Mouse (Mus musculus) midbrain, postnatal 0 days (tissue): ENCODE data around the gene Cd163l1. TPM values are rescaled to one million over a fixed set of nuclear protein-coding genes. Genes with fewer than 3 reads are reported as not detected.

Experiments used
- ATAC-seq: fragments of 200-750 bp; cut with Nextera tagmentation; 2 replicates; pipeline ENCODE4 v1.8.0; 2017; ENCODE audit warnings: moderate number of reproducible peaks, mild to moderate bottlenecking, moderate TSS enrichment, moderate library complexity; ENCODE audit not compliant: low FRiP score
- DNase-seq: peaks from one replicate; pipeline ENCODE4 v3.0.0-alpha.2; 2015; ENCODE audit warnings: low spot score
- H3K27ac ChIP-seq: fragments of 300-500 bp; sonication (generic); 2 replicates; pipeline ENCODE4 v1.5.1; 2014; ENCODE audit warnings: low read depth, mild to moderate bottlenecking, low read length, mixed read lengths
- H3K27me3 ChIP-seq: fragments of 300-500 bp; sonication (generic); 2 replicates; pipeline ENCODE4 v1.6.1; 2014; ENCODE audit warnings: low read length, control low read depth, mixed read lengths; ENCODE audit not compliant: insufficient read depth
- H3K36me3 ChIP-seq: fragments of 300-500 bp; sonication (generic); 2 replicates; pipeline ENCODE4 v1.6.1; 2014; ENCODE audit warnings: low read length, control low read depth, mixed read lengths; ENCODE audit not compliant: insufficient read depth
- H3K4me1 ChIP-seq: fragments of 300-500 bp; sonication (generic); 2 replicates; pipeline ENCODE4 v1.6.1; 2014; ENCODE audit warnings: mild to moderate bottlenecking, control low read depth, antibody characterized with exemption, low read length, mixed read lengths; ENCODE audit not compliant: insufficient read depth
- H3K4me2 ChIP-seq: fragments of 300-500 bp; sonication (generic); 2 replicates; pipeline ENCODE4 v1.6.1; 2014; ENCODE audit warnings: low read depth, mild to moderate bottlenecking, low read length, mixed read lengths; ENCODE audit not compliant: poor library complexity, severe bottlenecking
- H3K4me3 ChIP-seq: fragments of 300-500 bp; sonication (generic); 2 replicates; pipeline ENCODE4 v1.5.1; 2014; ENCODE audit warnings: low read depth, mild to moderate bottlenecking, low read length, moderate library complexity
- H3K9ac ChIP-seq: fragments of 300-500 bp; sonication (generic); replicated peaks from 2 replicates; pipeline ENCODE4 v1.6.1; 2014; ENCODE audit warnings: mild to moderate bottlenecking, low read length, moderate library complexity, mixed read lengths; ENCODE audit not compliant: poor library complexity, severe bottlenecking
- H3K9me3 ChIP-seq: fragments of 300-500 bp; sonication (generic); 2 replicates; pipeline ENCODE4 v1.6.1; 2016; ENCODE audit warnings: low read length, control low read depth
- CTCF ChIP-seq: IDR thresholded peaks from 2 replicates; pipeline ENCODE4 v1.5.1; 2016; ENCODE audit warnings: antibody characterized with exemption, mild to moderate bottlenecking
- WGBS: fragments of 180-500 bp; shearing (Covaris S2); extraction: QIAGEN DNeasy Blood & Tissue Kit; methylation state at CpG from one replicate; pipeline ENCODE4 v1.1.7; 2014; 5-methylcytosine and 5-hydroxymethylcytosine counted together
- polyA plus RNA-seq: library from polyadenylated mRNA; unstranded; fragments of >200 nt; fragmentation: Nextera tagmentation; extraction: Ambion mirVana; gene quantifications from 2 replicates; pipeline ENCODE4 v1.2.1, GENCODE M21; 2015
- total RNA-seq: library from RNA; depleted of rRNA; stranded (reverse); fragments of >200 nt; gene quantifications from 2 replicates; pipeline ENCODE4 v1.2.3, GENCODE M21; 2014

The Cd163l1 gene
- total and polyA plus RNA-seq, 2 experiments from 2014 or later: not detected

GRCm38 (mm10) chr7:140192445-140192844 lies 25.6 kb upstream of the Cd163l1 start:
- 60% methylated on average over 2 of the region's 2 CpGs for WGBS
- Histone ChIP-seq H3K4me2 (no peak overlapping the region), H3K9ac (no peak overlapping the region), H3K27ac (no peak overlapping the region), H3K9me3 (no peaks in the 10 kb centered on the region), H3K4me1 (no peaks in the 10 kb centered on the region), H3K27me3 (no peaks in the 10 kb centered on the region), H3K36me3 (no peaks in the 10 kb centered on the region), H3K4me3 (no peak overlapping the region)
- ATAC-seq (no peak), DNase-seq (no peak)
- no peak for TF ChIP-seq CTCF

- ATAC-seq: no peak
- WGBS: 85% methylated on average over 2 of the region's 2 CpGs
- Histone ChIP-seq H3K4me2 (no peak overlapping the region), H3K9me3 (no peaks in the 10 kb centered on the region), H3K27ac (no peak overlapping the region), H3K4me1 (no peaks in the 10 kb centered on the region), H3K36me3 (no peaks in the 10 kb centered on the region), H3K9ac (no peak overlapping the region), H3K27me3 (no peaks in the 10 kb centered on the region), H3K4me3 (no peak overlapping the region)
- DNase-seq: no peak
- TF ChIP-seq CTCF: no peak
Measured at GRCm38 (mm10) chr7:140192851-140193250, 25.2 kb upstream of the Cd163l1 start.

GRCm38 (mm10) chr7:140194031-140194430 lies 24.0 kb upstream of the Cd163l1 start:
- no peak overlapping the region for H3K4me3 ChIP-seq
- no peaks in the 10 kb centered on the region for H3K9me3 ChIP-seq
- no peak overlapping the region for H3K27ac ChIP-seq
- H3K4me1 ChIP-seq: no peaks in the 10 kb centered on the region
- TF ChIP-seq CTCF: no peak
- ATAC-seq: no peak
- no peaks in the 10 kb centered on the region for H3K27me3 ChIP-seq
- 90% methylated on average over 4 of the region's 4 CpGs for WGBS
- no peak overlapping the region for H3K4me2 ChIP-seq
- H3K36me3 ChIP-seq: no peaks in the 10 kb centered on the region
- DNase-seq: no peak
- H3K9ac ChIP-seq: no peak overlapping the region

GRCm38 (mm10) chr7:140196002-140196401 lies 22.1 kb upstream of the Cd163l1 start:
- 82% methylated on average over 8 of the region's 8 CpGs for WGBS

GRCm38 (mm10) chr7:140201090-140201489 lies 17.0 kb upstream of the Cd163l1 start:
- no peak for TF ChIP-seq CTCF
- no peaks in the 10 kb centered on the region for H3K9me3 ChIP-seq
- ATAC-seq (no peak), DNase-seq (no peak)
- H3K4me1 ChIP-seq: no peaks in the 10 kb centered on the region
- no peak overlapping the region for H3K4me3 ChIP-seq
- WGBS: 90% methylated on average over 4 of the region's 4 CpGs
- no peaks in the 10 kb centered on the region for H3K36me3 ChIP-seq
- H3K4me2 ChIP-seq: no peak overlapping the region
- no peaks in the 10 kb centered on the region for H3K27me3 ChIP-seq
- H3K9ac ChIP-seq: no peak overlapping the region
- no peak overlapping the region for H3K27ac ChIP-seq

More at GRCm38 (mm10) chr7:140196002-140196401, 22.1 kb upstream of the Cd163l1 start:
- no peak overlapping the region for H3K4me2 ChIP-seq
- no peaks in the 10 kb centered on the region for H3K36me3 ChIP-seq
- ATAC-seq (no peak), DNase-seq (no peak)
- no peak overlapping the region for H3K27ac ChIP-seq
- H3K4me3 ChIP-seq: no peak overlapping the region
- no peaks in the 10 kb centered on the region for H3K4me1 ChIP-seq
- no peak overlapping the region for H3K9ac ChIP-seq
- TF ChIP-seq CTCF: no peak
- H3K27me3 ChIP-seq: no peaks in the 10 kb centered on the region
- H3K9me3 ChIP-seq: no peaks in the 10 kb centered on the region

- ATAC-seq (no peak), DNase-seq (no peak)
- Histone ChIP-seq H3K4me3 (no peak within 1 kb of the TSS), H3K9ac (no peak within 1 kb of the TSS), H3K9me3 (no peaks in the 10 kb centered on the region), H3K36me3 (no peaks in the 10 kb centered on the region), H3K27ac (no peak within 1 kb of the TSS), H3K4me1 (no peaks in the 10 kb centered on the region), H3K27me3 (no peaks in the 10 kb centered on the region), H3K4me2 (no peak within 1 kb of the TSS)
- no peak for TF ChIP-seq CTCF
Measured at GRCm38 (mm10) chr7:140205864-140206263, 12.2 kb upstream of the Cd163l1 start, which contains the start of gene Olfr524. Gene Olfr524 (minus strand): TSS chr7:140205964.
